Comparison of ENCODE assay signal across 11 mouse cellular contexts in the genomic region with DNA sequence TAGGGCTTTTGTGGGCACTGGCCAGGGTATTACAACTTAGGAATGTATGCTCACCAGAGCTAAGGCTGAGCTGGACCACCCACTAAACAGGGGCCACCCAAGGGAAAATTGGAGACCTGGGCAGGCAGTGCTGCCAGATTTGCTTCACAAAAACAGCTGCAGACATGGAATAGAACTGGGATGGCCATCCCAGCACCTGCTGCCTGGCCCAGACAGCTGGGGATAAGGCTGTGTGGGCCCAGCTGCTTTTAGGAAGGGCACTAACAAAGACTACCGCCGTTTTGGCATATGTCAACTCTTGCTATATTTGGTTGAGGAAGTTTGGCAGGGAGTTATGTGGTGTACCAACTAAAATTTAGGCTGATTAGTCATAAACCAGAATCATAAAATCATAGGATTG.
A peak's percentile ranks its signal among the peaks of the same experiment; 100 is the strongest.
DNase-seq lines count a peak whose midpoint lies in the region; ATAC-seq and TF ChIP-seq lines count a peak whose summit lies in the region.
"Had no signal": no experiment of that assay in that cellular context is flagged by ENCODE, and none has a peak within 500 bp of the region (broad histone marks: within the 10 kb centered on the region; RNA-seq: fewer than 3 reads in every experiment).

No protein-coding gene starts in this region.

- ATAC-seq in forebrain, embryonic 11.5 days (replicated peaks; ENCODE audit: low FRiP score) = peak; percentile 60
- ATAC-seq in forebrain, postnatal 0 days = no peak
- ATAC-seq in neural tube, embryonic 15.5 days (ENCODE audit: low FRiP score) = no peak
- ATAC-seq in hindbrain, postnatal 0 days = no peak

- H3K27me3 ChIP-seq in forebrain, embryonic 11.5 days (ENCODE audit: control insufficient read depth, insufficient read depth, low read length) = no peaks in the 10 kb centered on the region
- no peaks in the 10 kb centered on the region for H3K27me3 ChIP-seq in forebrain, postnatal 0 days (ENCODE audit: insufficient read depth, low read length)
- no peaks in the 10 kb centered on the region for H3K27me3 ChIP-seq in neural tube, embryonic 15.5 days (replicated peaks)
- no peaks in the 10 kb centered on the region for H3K27me3 ChIP-seq in hindbrain, postnatal 0 days (ENCODE audit: insufficient read depth, low read length)
- H3K27me3 ChIP-seq: hindbrain, embryonic 15.5 days; liver, embryonic 15.5 days had no signal

- no peaks in the 10 kb centered on the region for H3K9me3 ChIP-seq in forebrain, embryonic 11.5 days (ENCODE audit: control insufficient read depth, low read length)
- no peaks in the 10 kb centered on the region for H3K9me3 ChIP-seq in forebrain, postnatal 0 days (ENCODE audit: low read length)
- no peaks in the 10 kb centered on the region for H3K9me3 ChIP-seq in neural tube, embryonic 15.5 days (replicated peaks)
- H3K9me3 ChIP-seq in hindbrain, postnatal 0 days (ENCODE audit: low read length) = no peaks in the 10 kb centered on the region
- H3K9me3 ChIP-seq: hindbrain, embryonic 15.5 days; liver, embryonic 15.5 days had no signal

- DNase-seq in forebrain, embryonic 11.5 days (ENCODE audit: low spot score) = no peak
- DNase-seq in forebrain, postnatal 0 days = no peak
- DNase-seq in neural tube, embryonic 10.5 days (ENCODE audit: extremely low spot score, low spot score) = peak; percentile 22
- peak; percentile 3 for DNase-seq in hindbrain, postnatal 0 days (ENCODE audit: low spot score)
- DNase-seq in retina, postnatal 1 day = peak; percentile 12
- DNase-seq in spleen, postnatal 36 days (ENCODE audit: low spot score in 2 of 2) = no peak
- DNase-seq in layer of hippocampus, adult 2 months (ENCODE audit: low spot score in 2 of 2) = no peak
- DNase-seq: layer of hippocampus, adult 9-11 months had no signal

- no peaks in the 10 kb centered on the region for H3K36me3 ChIP-seq in forebrain, embryonic 11.5 days (ENCODE audit: control insufficient read depth, insufficient read depth, low read length)
- H3K36me3 ChIP-seq in forebrain, postnatal 0 days (ENCODE audit: insufficient read depth) = no peaks in the 10 kb centered on the region
- H3K36me3 ChIP-seq in neural tube, embryonic 15.5 days = no peaks in the 10 kb centered on the region
- H3K36me3 ChIP-seq in hindbrain, postnatal 0 days (ENCODE audit: insufficient read depth, low read length) = no peaks in the 10 kb centered on the region
- H3K36me3 ChIP-seq: hindbrain, embryonic 15.5 days; liver, embryonic 15.5 days had no signal

- 74% methylated on average over 2 of the region's 2 CpGs for WGBS in forebrain, embryonic 11.5 days
- WGBS in forebrain, postnatal 0 days = 56% methylated on average over 2 of the region's 2 CpGs
- 45% methylated on average over 2 of the region's 2 CpGs for WGBS in neural tube, embryonic 15.5 days
- WGBS in hindbrain, postnatal 0 days = 47% methylated on average over 2 of the region's 2 CpGs

- no peak overlapping the region for H3K4me2 ChIP-seq in forebrain, embryonic 11.5 days (ENCODE audit: low read depth, low read length, severe bottlenecking)
- no peak overlapping the region for H3K4me2 ChIP-seq in forebrain, postnatal 0 days (ENCODE audit: low read depth)
- H3K4me2 ChIP-seq in neural tube, embryonic 15.5 days = no peak overlapping the region
- no peak overlapping the region for H3K4me2 ChIP-seq in hindbrain, postnatal 0 days (ENCODE audit: low read depth, low read length)
- H3K4me2 ChIP-seq: hindbrain, embryonic 15.5 days; liver, embryonic 15.5 days had no signal

- no peak overlapping the region for H3K4me3 ChIP-seq in forebrain, embryonic 11.5 days (ENCODE audit: low read depth, low read length)
- H3K4me3 ChIP-seq in forebrain, postnatal 0 days (ENCODE audit: low read depth, low read length) = no peak overlapping the region
- H3K4me3 ChIP-seq in neural tube, embryonic 15.5 days (replicated peaks) = no peak overlapping the region
- H3K4me3 ChIP-seq in hindbrain, postnatal 0 days (ENCODE audit: low read length) = no peak overlapping the region
- H3K4me3 ChIP-seq in layer of hippocampus, adult 2 months = no peak overlapping the region
- H3K4me3 ChIP-seq: hindbrain, embryonic 15.5 days; liver, embryonic 15.5 days had no signal

- H3K4me1 ChIP-seq in forebrain, embryonic 11.5 days (replicated peaks; ENCODE audit: control insufficient read depth, insufficient read depth, low read length) = no peaks in the 10 kb centered on the region
- no peaks in the 10 kb centered on the region for H3K4me1 ChIP-seq in forebrain, postnatal 0 days (ENCODE audit: insufficient read depth)
- H3K4me1 ChIP-seq in neural tube, embryonic 15.5 days = no peaks in the 10 kb centered on the region
- H3K4me1 ChIP-seq in hindbrain, postnatal 0 days (ENCODE audit: insufficient read depth, low read length) = no peaks in the 10 kb centered on the region
- H3K4me1 ChIP-seq: hindbrain, embryonic 15.5 days; liver, embryonic 15.5 days had no signal

- no peak overlapping the region for H3K9ac ChIP-seq in forebrain, embryonic 11.5 days (ENCODE audit: low read length)
- H3K9ac ChIP-seq in forebrain, postnatal 0 days = no peak overlapping the region
- no peak overlapping the region for H3K9ac ChIP-seq in neural tube, embryonic 15.5 days (replicated peaks)
- no peak overlapping the region for H3K9ac ChIP-seq in hindbrain, postnatal 0 days (replicated peaks; ENCODE audit: low read length)
- H3K9ac ChIP-seq: hindbrain, embryonic 15.5 days; liver, embryonic 15.5 days had no signal

- no peak overlapping the region for H3K27ac ChIP-seq in forebrain, embryonic 11.5 days (ENCODE audit: low read depth, low read length)
- no peak overlapping the region for H3K27ac ChIP-seq in forebrain, postnatal 0 days (ENCODE audit: low read depth, low read length)
- no peak overlapping the region for H3K27ac ChIP-seq in neural tube, embryonic 15.5 days (replicated peaks)
- no peak overlapping the region for H3K27ac ChIP-seq in hindbrain, postnatal 0 days
- H3K27ac ChIP-seq in layer of hippocampus, adult 2 months = no peak overlapping the region
- H3K27ac ChIP-seq: hindbrain, embryonic 15.5 days; liver, embryonic 15.5 days had no signal

- TF ChIP-seq CTCF in forebrain, postnatal 0 days (IDR thresholded peaks at IDR 0.05; ENCODE audit: low read depth) = no peak
- no peak for TF ChIP-seq CTCF in hindbrain, postnatal 0 days (IDR thresholded peaks at IDR 0.05; ENCODE audit: low read depth)
- no peak for TF ChIP-seq CTCF in layer of hippocampus, adult 2 months (conservative IDR thresholded peaks at IDR 0.05)

Comparison
In these comparisons a context has a peak if more than half of its experiments do, and no peak if none do; other contexts are left out.
1. DNase-seq: peak in neural tube, embryonic 10.5 days (single experiment), hindbrain, postnatal 0 days (single experiment) and retina, postnatal 1 day (single experiment); none in forebrain, embryonic 11.5 days (single experiment), forebrain, postnatal 0 days (single experiment), spleen, postnatal 36 days (0 of 2) and layer of hippocampus, adult 2 months (0 of 2).